Mouse (Mus musculus): Measurements from ENCODE around the gene Traf6. TPM values are rescaled to one million over a fixed set of nuclear protein-coding genes. Genes with fewer than 3 reads are reported as not detected.

Traf6 gene
- polyA plus RNA-seq, 1 experiment from 2014 or later: 11.0 TPM

- Histone ChIP-seq H3K27me3 (peaks cover 6% of the 10 kb centered on the region; the same call in 1 of the 2 replicates), H3K9me3 (replicated peaks) (no peaks in the 10 kb centered on the region), H3K27ac (no peak overlapping the region), H3K36me3 (0 out of 2 replicates have a peak, but pooled peaks cover 2% of the 10 kb centered on the region), H3K9ac (no peak overlapping the region), H3K4me2 (no peak overlapping the region), H3K4me1 (no peaks in the 10 kb centered on the region), H3K4me3 (replicated peaks) (no peak overlapping the region)
- 54% methylated on average over 5 of the region's 5 CpGs for WGBS
- ATAC-seq (replicated peaks; ENCODE audit: low FRiP score): no peak
Measured at GRCm38 (mm10) chr2:101705941-101706485, 27.8 kb downstream of the Traf6 start.

- Histone ChIP-seq H3K27ac (peak overlapping the region; percentile 41; the same call in 1 of the 2 replicates), H3K4me2 (no peak overlapping the region), H3K9me3 (replicated peaks) (no peaks in the 10 kb centered on the region), H3K9ac (no peak overlapping the region), H3K4me3 (replicated peaks) (no peak overlapping the region), H3K4me1 (no peaks in the 10 kb centered on the region), H3K27me3 (peaks cover 6% of the 10 kb centered on the region; the same call in 1 of the 2 replicates), H3K36me3 (peaks cover 16% of the 10 kb centered on the region)
- WGBS: 87% methylated on average over 3 of the region's 3 CpGs
- peak; percentile 64 for ATAC-seq (replicated peaks; ENCODE audit: low FRiP score)
Measured at GRCm38 (mm10) chr2:101711608-101712007, 33.4 kb downstream of the Traf6 start.

GRCm38 (mm10) chr2:101715650-101716323 is 37.6 kb downstream of the Traf6 start:
- H3K9me3 ChIP-seq (replicated peaks): no peaks in the 10 kb centered on the region
- no peaks in the 10 kb centered on the region for H3K4me1 ChIP-seq
- no peak overlapping the region for H3K9ac ChIP-seq
- no peaks in the 10 kb centered on the region for H3K27me3 ChIP-seq
- H3K4me3 ChIP-seq (replicated peaks): no peak overlapping the region
- H3K27ac ChIP-seq: no peak overlapping the region
- H3K4me2 ChIP-seq: no peak overlapping the region
- 84% methylated on average over 8 of the region's 8 CpGs for WGBS
- no peak for ATAC-seq (replicated peaks; ENCODE audit: low FRiP score)
- peaks cover 52% of the 10 kb centered on the region for H3K36me3 ChIP-seq

- no peak overlapping the region for H3K27ac ChIP-seq
- no peaks in the 10 kb centered on the region for H3K27me3 ChIP-seq
- no peak overlapping the region for H3K4me2 ChIP-seq
- no peaks in the 10 kb centered on the region for H3K4me1 ChIP-seq
- ATAC-seq (replicated peaks; ENCODE audit: low FRiP score): peak; percentile 50
- H3K36me3 ChIP-seq: peaks cover 66% of the 10 kb centered on the region
- no peak overlapping the region for H3K4me3 ChIP-seq (replicated peaks)
- 65% methylated on average over 13 of the region's 13 CpGs for WGBS
- H3K9ac ChIP-seq: no peak overlapping the region
- no peaks in the 10 kb centered on the region for H3K9me3 ChIP-seq (replicated peaks)
Measured at GRCm38 (mm10) chr2:101717162-101717561, 38.9 kb downstream of the Traf6 start.

- H3K4me1 ChIP-seq: no peaks in the 10 kb centered on the region
- ATAC-seq (replicated peaks; ENCODE audit: low FRiP score): no peak
- no peak overlapping the region for H3K9ac ChIP-seq
- no peak overlapping the region for H3K4me2 ChIP-seq
- no peaks in the 10 kb centered on the region for H3K9me3 ChIP-seq (replicated peaks)
- 85% methylated on average over 4 of the region's 4 CpGs for WGBS
- H3K36me3 ChIP-seq: peaks cover 66% of the 10 kb centered on the region
- no peak overlapping the region for H3K27ac ChIP-seq
- H3K4me3 ChIP-seq (replicated peaks): no peak overlapping the region
- no peaks in the 10 kb centered on the region for H3K27me3 ChIP-seq
Measured at GRCm38 (mm10) chr2:101721835-101722234, 43.6 kb downstream of the Traf6 start.

GRCm38 (mm10) chr2:101722370-101723332 is 44.4 kb downstream of the Traf6 start:
- Histone ChIP-seq H3K4me3 (replicated peaks) (no peak overlapping the region), H3K4me2 (no peak overlapping the region), H3K27me3 (no peaks in the 10 kb centered on the region), H3K27ac (no peak overlapping the region), H3K9me3 (replicated peaks) (no peaks in the 10 kb centered on the region), H3K4me1 (no peaks in the 10 kb centered on the region), H3K36me3 (peaks cover 63% of the 10 kb centered on the region), H3K9ac (no peak overlapping the region)
- WGBS: 57% methylated on average over 8 of the region's 8 CpGs
- no peak for ATAC-seq (replicated peaks; ENCODE audit: low FRiP score)

GRCm38 (mm10) chr2:101723333-101723881 is 45.2 kb downstream of the Traf6 start:
- Histone ChIP-seq H3K4me1 (no peaks in the 10 kb centered on the region), H3K27me3 (no peaks in the 10 kb centered on the region), H3K9me3 (replicated peaks) (no peaks in the 10 kb centered on the region), H3K36me3 (peaks cover 63% of the 10 kb centered on the region), H3K4me2 (no peak overlapping the region), H3K4me3 (replicated peaks) (no peak overlapping the region), H3K27ac (no peak overlapping the region), H3K9ac (no peak overlapping the region)
- WGBS: 77% methylated on average over 10 of the region's 10 CpGs
- ATAC-seq (replicated peaks; ENCODE audit: low FRiP score): no peak

GRCm38 (mm10) chr2:101727787-101728186 is 49.6 kb downstream of the Traf6 start:
- no peak overlapping the region for H3K9ac ChIP-seq
- no peak for ATAC-seq (replicated peaks; ENCODE audit: low FRiP score)

GRCm38 (mm10) chr2:101729472-101729871 is 51.2 kb downstream of the Traf6 start:
- Histone ChIP-seq H3K27ac (no peak overlapping the region), H3K36me3 (peaks cover 69% of the 10 kb centered on the region), H3K27me3 (no peaks in the 10 kb centered on the region), H3K4me1 (no peaks in the 10 kb centered on the region), H3K4me2 (no peak overlapping the region), H3K9ac (no peak overlapping the region), H3K9me3 (replicated peaks) (no peaks in the 10 kb centered on the region), H3K4me3 (replicated peaks) (no peak overlapping the region)
- no peak for ATAC-seq (replicated peaks; ENCODE audit: low FRiP score)
- 62% methylated on average over 1 of the region's 1 CpGs for WGBS

More at GRCm38 (mm10) chr2:101727787-101728186, 49.6 kb downstream of the Traf6 start:
- H3K27me3 ChIP-seq: no peaks in the 10 kb centered on the region
- H3K27ac ChIP-seq: no peak overlapping the region
- no peaks in the 10 kb centered on the region for H3K9me3 ChIP-seq (replicated peaks)
- no peak overlapping the region for H3K4me3 ChIP-seq (replicated peaks)
- no peak overlapping the region for H3K4me2 ChIP-seq
- peaks cover 58% of the 10 kb centered on the region for H3K36me3 ChIP-seq
- H3K4me1 ChIP-seq: no peaks in the 10 kb centered on the region

- no peak overlapping the region for H3K27ac ChIP-seq
- H3K4me3 ChIP-seq (replicated peaks): no peak overlapping the region
- H3K4me2 ChIP-seq: no peak overlapping the region
- H3K27me3 ChIP-seq: no peaks in the 10 kb centered on the region
- H3K9me3 ChIP-seq (replicated peaks): no peaks in the 10 kb centered on the region
- no peak for ATAC-seq (replicated peaks; ENCODE audit: low FRiP score)
- H3K9ac ChIP-seq: no peak overlapping the region
- no peaks in the 10 kb centered on the region for H3K4me1 ChIP-seq
- H3K36me3 ChIP-seq: peaks cover 77% of the 10 kb centered on the region
Measured at GRCm38 (mm10) chr2:101730972-101731371, 52.7 kb downstream of the Traf6 start.

- H3K36me3 ChIP-seq: peaks cover 88% of the 10 kb centered on the region
- no peak overlapping the region for H3K27ac ChIP-seq
- 93% methylated on average over 10 of the region's 10 CpGs for WGBS
- no peaks in the 10 kb centered on the region for H3K4me1 ChIP-seq
- H3K4me2 ChIP-seq: no peak overlapping the region
- no peaks in the 10 kb centered on the region for H3K27me3 ChIP-seq
- no peak overlapping the region for H3K9ac ChIP-seq
- H3K4me3 ChIP-seq (replicated peaks): no peak overlapping the region
- no peaks in the 10 kb centered on the region for H3K9me3 ChIP-seq (replicated peaks)
- ATAC-seq (replicated peaks; ENCODE audit: low FRiP score): no peak
Measured at GRCm38 (mm10) chr2:101732777-101733210, 54.6 kb downstream of the Traf6 start.

GRCm38 (mm10) chr2:101733564-101733963 is 55.3 kb downstream of the Traf6 start:
- peaks cover 88% of the 10 kb centered on the region for H3K36me3 ChIP-seq
- no peaks in the 10 kb centered on the region for H3K27me3 ChIP-seq
- no peak overlapping the region for H3K4me3 ChIP-seq (replicated peaks)
- 62% methylated on average over 3 of the region's 3 CpGs for WGBS
- no peak overlapping the region for H3K4me2 ChIP-seq
- no peaks in the 10 kb centered on the region for H3K9me3 ChIP-seq (replicated peaks)
- H3K9ac ChIP-seq: no peak overlapping the region
- H3K27ac ChIP-seq: no peak overlapping the region
- no peaks in the 10 kb centered on the region for H3K4me1 ChIP-seq
- no peak for ATAC-seq (replicated peaks; ENCODE audit: low FRiP score)
